Mouse (Mus musculus): ENCODE results near the gene Tbc1d10a.

GRCm38 (mm10) chr11:4202995-4203704 lies 16.6 kb downstream of the Tbc1d10a start:
- TF ChIP-seq TCF12 (IDR thresholded peaks at IDR 0.05; ENCODE audit: insufficient read depth, poor library complexity, severe bottlenecking): no peak
- no peak for TF ChIP-seq POLR2A (IDR thresholded peaks at IDR 0.05; ENCODE audit: insufficient read length, low read depth)
- no peak for TF ChIP-seq MAX (IDR thresholded peaks at IDR 0.05; ENCODE audit: low read depth)
- no peak for TF ChIP-seq USF1 (IDR thresholded peaks at IDR 0.05; ENCODE audit: low read depth)
- TF ChIP-seq TCF3 (IDR thresholded peaks at IDR 0.05; ENCODE audit: insufficient read length, low read depth): no peak
- no peak for TF ChIP-seq POLR2AphosphoS2 (IDR thresholded peaks at IDR 0.05; ENCODE audit: insufficient read length, low read depth)
- TF ChIP-seq E2F4 (IDR thresholded peaks at IDR 0.05; ENCODE audit: insufficient read depth): no peak
- no peak for TF ChIP-seq CEBPB (IDR thresholded peaks at IDR 0.05; ENCODE audit: insufficient read depth, poor library complexity, severe bottlenecking)

Measured in myocyte (in vitro differentiated cells).